Mouse (Mus musculus) thymus, postnatal 36 days (tissue): ENCODE measurements at regions not wholly inside any gene's neighbourhood (a gene's known extent, or its start where the extent isn't known, plus 50 kb on each side); places are given as distances from the start of the nearest gene placed in this dataset.

ENCODE experiments used
- DNase-seq, 2 experiments: peaks; one replicate each; pipeline ENCODE4 v3.0.0; 2022; ENCODE audit warnings: mixed read lengths in 2 of 2

DNA sequence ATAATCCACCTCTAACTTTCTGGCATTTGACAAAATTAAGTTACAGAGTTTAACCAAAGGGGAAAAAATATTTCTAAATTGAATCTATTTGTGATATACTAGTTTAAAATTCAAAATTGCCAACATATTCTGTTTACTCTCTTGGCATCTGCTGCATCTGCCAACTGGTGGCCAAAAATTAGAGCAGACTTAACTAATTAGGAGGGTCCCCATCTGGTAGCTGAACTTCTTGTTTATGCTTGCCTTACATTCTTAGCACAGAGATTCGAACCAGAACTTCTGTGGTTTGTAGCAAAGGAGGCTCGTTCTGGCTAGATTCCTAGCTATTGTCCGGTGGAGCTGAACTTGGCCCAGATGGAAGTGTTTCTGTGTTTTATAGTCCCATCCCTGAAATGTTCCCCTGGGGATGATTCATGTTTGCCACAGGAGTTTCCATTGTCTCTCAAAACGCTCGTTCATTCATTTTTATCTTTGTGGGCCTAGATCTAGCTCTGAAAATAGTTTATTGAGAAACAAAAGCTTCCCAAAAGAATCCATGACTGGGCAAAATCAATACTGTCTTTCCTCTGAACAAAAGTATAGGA lies 3461.5 kb upstream of the Gm7489 start:
- no peak for DNase-seq

GRCm38 (mm10) chr15:50449604-50450003 lies 3435.1 kb upstream of the Gm7489 start:
- no peak for DNase-seq

DNA sequence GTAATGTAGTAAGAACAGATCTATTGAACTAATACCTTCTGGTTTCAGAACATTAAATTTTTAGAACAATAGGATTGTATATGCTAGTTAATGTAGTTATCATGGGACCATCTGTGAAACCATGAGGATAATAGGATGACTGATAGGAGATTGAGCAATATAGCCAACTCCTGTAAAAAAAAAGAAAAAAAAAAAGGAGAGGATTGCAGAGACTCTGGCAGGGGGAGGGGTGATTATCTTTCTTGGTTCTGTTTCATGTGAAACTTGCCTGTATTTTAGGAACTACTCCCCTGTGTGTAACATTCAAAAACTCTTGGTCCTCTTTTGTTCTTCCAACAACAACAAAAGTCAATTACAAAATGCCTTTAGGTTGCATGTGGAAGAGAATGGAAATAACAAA lies 3412.1 kb upstream of the Gm7489 start:
- DNase-seq, result no peak

DNA sequence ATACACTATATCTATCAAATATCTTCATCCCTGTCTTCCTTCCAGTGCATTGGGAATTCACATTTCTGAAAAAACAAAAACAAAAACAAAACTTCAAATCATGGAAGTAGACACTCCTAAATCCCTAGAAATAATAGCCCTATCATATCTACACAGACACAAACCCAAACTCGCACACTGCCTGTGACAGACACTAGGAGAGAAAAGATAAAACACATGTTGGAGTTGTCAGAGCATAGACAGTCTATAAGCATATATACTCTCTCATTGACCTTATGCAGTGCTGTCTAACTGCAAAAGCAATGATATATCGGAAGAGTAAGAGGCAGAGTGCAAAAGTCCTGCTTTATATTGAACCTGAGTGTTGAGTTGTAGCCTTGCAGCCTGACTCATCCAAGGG lies 3386.0 kb upstream of the Gm7489 start:
- DNase-seq, result no peak

DNA sequence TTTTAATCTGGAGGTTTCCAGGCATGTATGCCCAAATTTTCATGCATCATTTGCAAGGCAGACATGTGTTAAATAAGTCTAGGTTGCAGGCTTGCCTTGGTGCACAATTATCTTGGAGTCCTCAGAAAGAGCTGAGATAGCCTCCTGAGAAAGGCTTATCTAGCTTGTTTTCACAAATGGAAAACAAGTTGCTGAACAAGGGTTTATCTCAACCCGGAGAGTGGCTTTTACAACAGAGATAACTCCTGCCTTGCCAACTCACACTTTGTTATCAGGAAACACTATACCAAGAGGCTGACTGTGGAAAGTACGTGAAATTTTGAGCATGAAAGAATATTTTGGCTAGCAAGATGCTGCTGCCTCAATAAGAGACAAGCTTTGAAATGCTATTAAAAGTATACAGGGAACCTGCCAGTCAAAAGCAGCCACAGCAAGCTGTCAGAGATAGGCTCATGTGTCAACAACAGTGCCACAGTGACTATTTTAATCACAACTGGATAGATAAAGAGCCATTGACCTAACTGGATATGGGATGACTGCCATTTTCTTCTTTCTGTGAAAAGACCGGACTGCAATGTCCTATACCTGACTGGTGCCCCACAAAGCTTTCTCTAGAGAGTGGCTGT lies 3376.6 kb upstream of the Gm7489 start:
- no peak for DNase-seq

DNA sequence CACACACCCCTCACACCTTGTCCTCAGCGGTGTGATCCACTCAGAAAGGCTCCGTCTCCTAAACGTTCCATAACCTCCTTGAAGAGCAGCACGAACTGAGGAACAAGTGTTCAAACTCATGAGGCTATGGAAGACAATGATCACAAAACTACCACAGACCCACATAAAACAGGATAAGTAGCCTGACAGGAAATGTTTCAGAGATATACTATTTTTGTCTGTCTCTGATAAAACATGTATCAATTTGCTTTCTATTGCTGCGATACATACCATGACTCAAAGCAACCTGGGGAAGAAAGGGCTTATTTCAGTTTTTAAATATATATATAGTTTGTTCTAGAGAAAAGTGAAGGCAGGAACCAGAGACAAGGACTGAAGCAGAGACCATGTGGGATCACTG lies 3371.7 kb upstream of the Gm7489 start:
- DNase-seq, result no peak

DNA sequence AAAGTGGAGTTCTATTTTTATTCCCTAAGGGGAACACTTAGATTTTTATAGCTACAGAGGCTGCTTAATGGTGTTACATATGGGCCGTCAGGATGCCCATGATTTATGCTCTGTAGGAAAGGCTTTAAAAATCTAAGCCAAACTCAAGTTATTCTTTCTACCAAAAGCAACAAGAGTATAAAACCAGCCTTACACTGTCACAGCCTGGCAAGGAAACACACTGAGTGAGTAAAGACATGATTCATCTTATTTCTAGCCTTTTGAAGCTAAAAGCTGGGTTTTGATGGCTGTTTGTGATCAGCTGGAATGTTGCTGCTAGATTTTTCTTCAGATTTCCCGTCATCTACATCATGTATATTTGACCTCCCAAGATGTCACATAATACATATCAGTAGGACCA lies 3359.9 kb upstream of the Gm7489 start:
- DNase-seq, result no peak

- no peak for DNase-seq
These were observed 3350.2 kb upstream of the Gm7489 start for GRCm38 (mm10) chr15:50534490-50534889.

DNA sequence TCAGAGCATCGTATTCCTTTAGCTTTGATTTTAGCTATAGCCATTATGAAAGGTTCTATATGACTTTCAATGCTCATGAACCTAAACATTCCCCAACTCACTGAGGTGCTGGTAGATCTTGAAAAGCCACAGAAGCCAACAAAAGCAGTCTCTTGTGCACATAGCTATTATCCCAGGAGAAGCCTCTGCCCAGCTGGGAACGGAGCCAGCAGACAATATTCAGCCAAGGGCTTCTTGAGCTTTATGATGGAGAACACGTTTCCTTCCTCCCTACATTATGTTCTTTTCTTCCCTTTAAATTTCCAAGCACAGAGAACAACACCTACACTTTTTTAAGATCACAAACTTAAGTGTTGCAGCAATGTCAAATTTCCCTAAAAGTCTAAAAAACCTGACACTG lies 3321.1 kb upstream of the Gm7489 start:
- DNase-seq, result no peak

GRCm38 (mm10) chr15:50580811-50581210 lies 3303.9 kb upstream of the Gm7489 start:
- no peak for DNase-seq

DNA sequence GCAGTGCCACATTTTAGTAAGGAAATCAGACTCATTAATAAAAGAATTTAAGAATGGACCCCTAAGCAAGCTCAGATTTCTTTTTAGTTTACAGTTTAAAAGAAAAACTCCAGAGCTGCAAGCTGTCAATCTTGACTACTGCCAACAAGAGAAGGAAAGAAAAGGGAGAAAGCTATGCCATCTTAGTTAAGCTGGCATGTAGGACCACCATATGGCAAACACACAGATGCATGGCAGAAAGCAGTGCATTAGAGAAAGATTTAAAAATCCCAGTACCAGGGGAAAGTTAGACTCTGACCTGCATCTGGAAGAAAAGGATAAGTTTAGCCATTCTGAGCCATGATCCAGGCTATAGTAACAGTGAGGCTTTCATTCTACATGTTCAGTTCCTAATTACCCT lies 3300.8 kb upstream of the Gm7489 start:
- no peak for DNase-seq

GRCm38 (mm10) chr15:50585496-50585895 lies 3299.2 kb upstream of the Gm7489 start:
- DNase-seq, result no peak
